Mouse (Mus musculus): ENCODE data around the gene Gm49355.

Gm49355 gene

GRCm38 (mm10) chr14:12342458-12343131 lies 58.8 kb downstream of the Gm49355 start:
- no peak for DNase-seq (ENCODE audit: low read depth, low spot score)

DNA sequence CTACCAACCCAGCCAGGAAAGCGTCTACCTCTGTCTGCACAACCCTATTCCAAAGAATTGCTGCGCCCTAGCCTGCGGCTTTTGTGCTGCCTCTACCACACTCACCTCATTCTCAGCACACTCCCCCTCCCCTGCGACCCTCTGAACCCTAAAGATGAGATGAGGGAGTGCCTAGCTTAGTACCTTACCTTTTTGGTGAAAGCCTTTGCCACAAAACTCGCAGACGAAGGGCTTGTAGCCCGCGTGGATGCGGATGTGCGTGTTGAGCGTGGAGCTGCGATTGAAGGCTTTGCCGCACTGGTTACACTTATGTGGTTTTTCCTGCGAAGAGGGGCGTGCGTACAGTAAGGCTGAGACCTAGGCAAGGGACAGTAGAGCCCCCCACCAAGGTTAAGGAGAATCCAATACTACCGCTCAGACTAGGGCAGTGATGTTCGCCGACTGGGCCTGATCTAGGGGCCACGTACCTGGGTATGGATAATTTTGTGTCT lies 59.7 kb downstream of the Gm49355 start:
- DNase-seq (ENCODE audit: low read depth, low spot score), result no peak

- DNase-seq (ENCODE audit: low read depth, low spot score), result no peak
Measured at GRCm38 (mm10) chr14:12344061-12344745, 60.4 kb downstream of the Gm49355 start.

- DNase-seq (ENCODE audit: low read depth, low spot score), result no peak
Measured at GRCm38 (mm10) chr14:12344746-12345240, 61.0 kb downstream of the Gm49355 start.

GRCm38 (mm10) chr14:12345241-12345921 lies 61.6 kb downstream of the Gm49355 start:
- no peak for DNase-seq (ENCODE audit: low read depth, low spot score)

DNA sequence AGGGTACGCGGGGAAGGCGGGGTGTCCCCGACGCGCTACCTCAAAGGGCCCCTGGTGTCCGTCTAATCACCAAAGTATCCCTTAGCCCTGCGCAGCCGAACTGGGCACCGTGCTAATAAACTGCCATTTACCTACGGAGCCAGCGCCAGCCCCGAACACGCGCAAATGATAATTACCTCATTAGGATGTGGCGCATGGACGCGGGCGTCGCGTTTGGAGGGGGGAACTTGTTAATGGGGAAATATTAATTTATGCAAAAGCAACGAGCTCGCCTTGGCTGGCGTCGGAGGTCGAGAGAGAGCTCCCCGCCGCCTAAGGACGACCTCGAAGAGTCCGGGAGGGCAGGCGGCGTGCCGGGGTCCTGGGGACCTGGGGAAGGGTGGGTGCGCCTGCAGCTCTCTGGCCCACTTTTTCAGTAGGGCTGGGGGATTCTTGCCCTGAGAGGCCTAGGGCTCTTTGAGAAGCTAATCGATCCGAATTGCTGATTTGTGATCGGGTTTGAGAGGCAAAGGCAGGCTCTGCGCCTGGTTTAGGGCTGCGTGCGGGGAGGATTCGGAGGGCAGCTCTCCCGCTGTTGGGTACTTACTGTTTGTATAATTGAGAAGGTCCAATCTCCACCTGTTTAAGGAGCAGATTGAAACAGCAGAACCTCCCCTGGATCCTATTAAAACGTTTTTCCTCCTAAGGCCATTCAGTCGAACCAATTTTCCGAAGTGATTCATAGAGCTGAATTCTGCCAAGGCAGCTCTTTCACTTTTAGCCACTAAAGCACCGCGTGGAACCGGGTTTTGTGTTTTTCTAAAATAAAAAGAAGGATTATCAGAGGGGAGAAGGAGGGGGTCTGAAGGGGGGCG lies 62.5 kb downstream of the Gm49355 start:
- DNase-seq (ENCODE audit: low read depth, low spot score), result no peak

DNA sequence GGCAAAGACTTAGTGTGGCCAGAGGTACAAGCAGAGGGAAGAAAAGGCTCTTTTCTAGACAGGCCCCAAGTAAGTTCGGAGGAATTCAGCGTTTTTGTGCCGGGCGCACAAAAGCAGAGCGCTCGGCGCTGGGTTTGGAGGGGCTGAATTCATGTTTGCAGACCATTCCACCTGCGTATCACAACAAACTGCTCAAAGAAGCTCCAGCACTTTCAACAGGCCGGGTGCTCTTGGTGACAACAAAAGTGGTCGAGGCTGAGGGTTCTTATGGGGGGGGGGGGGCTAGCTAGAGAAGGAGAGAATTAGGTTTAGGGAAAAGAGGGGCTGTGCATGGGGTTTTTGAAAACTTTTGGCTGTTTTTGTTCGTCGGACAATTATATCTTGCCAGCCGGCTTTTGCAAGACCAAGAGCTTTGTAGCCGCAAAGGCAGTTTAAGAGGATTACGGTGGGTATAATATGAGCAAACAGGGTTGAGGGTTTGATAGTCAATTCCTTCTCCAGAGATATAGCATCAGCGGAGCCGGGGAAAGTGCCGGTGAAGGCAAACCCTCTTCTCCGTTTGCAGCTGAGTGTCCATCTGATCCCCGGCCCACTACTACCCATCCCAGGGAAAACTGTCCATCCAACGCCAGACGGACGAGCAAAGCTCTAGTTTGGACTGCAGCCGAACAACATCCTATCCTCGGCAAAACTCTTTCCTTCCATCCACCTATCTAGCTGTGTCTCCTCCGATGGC lies 63.3 kb downstream of the Gm49355 start:
- no peak for DNase-seq (ENCODE audit: low read depth, low spot score)

- no peak for DNase-seq (ENCODE audit: low read depth, low spot score)
Measured at GRCm38 (mm10) chr14:12348089-12348488, 64.3 kb downstream of the Gm49355 start, which contains the start of gene Fezf2. TSS of gene Fezf2 (minus strand) at chr14:12348189.

DNA sequence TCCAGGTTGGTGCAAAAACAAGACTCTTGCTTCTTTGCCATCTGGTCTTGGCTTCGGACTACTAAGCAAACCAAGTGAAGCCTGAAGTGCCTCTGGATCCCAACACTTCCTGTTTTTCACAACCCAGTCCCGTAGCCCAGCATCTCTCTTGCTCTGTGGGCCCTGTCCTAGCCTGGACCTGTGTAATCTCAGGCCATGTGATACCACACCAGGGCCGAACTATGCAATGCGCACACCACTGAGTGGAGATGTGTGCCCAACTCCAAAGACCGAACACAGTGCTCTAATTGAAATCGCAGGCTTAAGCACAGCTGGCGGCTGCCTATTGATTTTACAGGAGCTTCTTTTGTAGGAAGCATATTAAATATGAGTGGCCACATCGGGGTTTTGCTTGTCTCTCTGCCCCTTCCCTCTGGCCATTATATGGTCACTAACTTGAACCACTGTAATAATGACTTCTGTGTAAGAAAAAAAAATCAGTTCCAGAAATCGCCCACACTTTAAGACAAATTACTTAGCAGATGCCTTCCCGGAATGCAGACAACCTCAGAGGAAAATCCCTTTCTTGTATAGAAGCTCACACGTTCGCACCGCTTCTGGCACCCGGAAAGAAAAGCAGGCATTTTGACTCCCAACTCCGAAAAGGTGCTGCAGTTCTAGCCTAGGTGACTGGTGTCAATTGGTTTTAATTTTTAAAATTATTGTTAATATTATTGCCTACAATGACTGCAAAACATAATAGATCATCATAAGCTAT lies 65.7 kb downstream of the Gm49355 start:
- no peak for DNase-seq (ENCODE audit: low read depth, low spot score)

GRCm38 (mm10) chr14:12350271-12350916 lies 66.6 kb downstream of the Gm49355 start:
- no peak for DNase-seq (ENCODE audit: low read depth, low spot score)

Measured in brain, adult 2 months (tissue).